Mouse (Mus musculus) small intestine, adult 2 months (tissue): Measurements from ENCODE around the gene Slc24a4.

Experiments
- CTCF ChIP-seq: fragments of 200-500 bp; IDR thresholded peaks from 2 replicates; pipeline ENCODE4 v1.5.1; 2012; ENCODE audit warnings: low read depth, mild to moderate bottlenecking, control low read depth, inconsistent platforms, low read length, moderate library complexity, mixed read lengths; ENCODE audit not compliant: insufficient replicate concordance, insufficient read length; ENCODE audit errors: extremely low read depth
- POLR2A ChIP-seq: fragments of 200-500 bp; IDR thresholded peaks from 2 replicates; pipeline ENCODE4 v1.6.1; 2012; ENCODE audit warnings: low read depth, mild to moderate bottlenecking, control low read depth, inconsistent platforms, low read length, moderate library complexity

DNA sequence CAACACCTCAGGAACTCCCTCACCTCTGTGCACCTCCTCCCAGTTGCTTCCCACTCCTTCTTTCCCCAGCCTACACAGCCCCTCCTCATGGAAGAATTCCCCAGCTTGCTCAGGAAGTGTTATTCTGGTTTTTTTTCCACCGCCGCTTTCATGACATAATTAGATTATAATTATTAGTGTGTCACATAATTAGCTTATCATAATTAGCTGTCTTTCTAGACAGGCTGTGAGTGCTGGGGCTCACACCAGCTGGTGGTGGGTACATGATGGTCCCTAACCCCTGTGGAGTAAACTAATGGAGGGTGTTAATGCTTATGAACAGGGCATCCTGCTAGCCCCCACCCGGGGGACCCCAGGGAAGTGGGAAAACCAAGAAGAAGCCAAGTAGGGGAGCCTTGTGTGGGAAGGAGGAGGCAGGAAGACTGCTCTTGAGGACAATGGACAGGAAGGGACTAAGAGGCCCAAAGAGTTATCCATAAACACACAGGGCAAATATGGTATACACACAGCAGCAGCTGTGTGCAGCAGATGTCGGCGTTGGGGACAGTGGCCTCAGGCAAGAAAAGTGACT lies 38.2 kb downstream of the Slc24a4 start:
- TF ChIP-seq POLR2A: no peak
- no peak for TF ChIP-seq CTCF
